Mouse (Mus musculus): ENCODE results near the gene Aldh3a1. TPM values are rescaled to one million over a fixed set of nuclear protein-coding genes. Genes with fewer than 3 reads are reported as not detected.

Aldh3a1 gene
- polyA plus RNA-seq, 1 experiment from 2014 or later = 3.4 TPM

GRCm38 (mm10) chr11:61234174-61234573 is 26.8 kb downstream of the Aldh3a1 start:
- WGBS = 12% methylated on average over 5 of the region's 5 CpGs
- Histone ChIP-seq H3K4me1 (replicated peaks; ENCODE audit: control insufficient read depth, insufficient read depth) (no peaks in the 10 kb centered on the region), H3K36me3 (ENCODE audit: control insufficient read depth, insufficient read depth, low read length) (no peaks in the 10 kb centered on the region), H3K9me3 (ENCODE audit: control insufficient read depth, low read length) (no peaks in the 10 kb centered on the region), H3K9ac (ENCODE audit: low read length) (no peak overlapping the region), H3K27ac (replicated peaks) (no peak overlapping the region), H3K4me2 (replicated peaks; ENCODE audit: low read depth) (no peak overlapping the region), H3K27me3 (ENCODE audit: control insufficient read depth, insufficient read depth, low read length) (no peaks in the 10 kb centered on the region), H3K4me3 (ENCODE audit: low read depth, low read length) (no peak overlapping the region)
- no peak for DNase-seq (ENCODE audit: low spot score)
- ATAC-seq (ENCODE audit: low FRiP score, low TSS enrichment) = no peak
- TF ChIP-seq EP300 (optimal IDR thresholded peaks at IDR 0.05) (no peak), CTCF (IDR thresholded peaks at IDR 0.05; ENCODE audit: low read depth) (no peak)

GRCm38 (mm10) chr11:61236015-61236414 is 28.7 kb downstream of the Aldh3a1 start:
- DNase-seq (ENCODE audit: low spot score) (peak; percentile 46), ATAC-seq (ENCODE audit: low FRiP score, low TSS enrichment) (peak; percentile 81)
- H3K4me3 ChIP-seq (ENCODE audit: low read depth, low read length) = no peak overlapping the region

GRCm38 (mm10) chr11:61244406-61244805 is 37.1 kb downstream of the Aldh3a1 start:
- Histone ChIP-seq H3K4me3 (ENCODE audit: low read depth, low read length) (no peak overlapping the region), H3K4me1 (replicated peaks; ENCODE audit: control insufficient read depth, insufficient read depth) (no peaks in the 10 kb centered on the region), H3K9me3 (ENCODE audit: control insufficient read depth, low read length) (no peaks in the 10 kb centered on the region), H3K9ac (ENCODE audit: low read length) (no peak overlapping the region), H3K36me3 (ENCODE audit: control insufficient read depth, insufficient read depth, low read length) (peaks cover 11% of the 10 kb centered on the region; the same call in 1 of the 2 replicates), H3K27ac (replicated peaks) (no peak overlapping the region), H3K4me2 (replicated peaks; ENCODE audit: low read depth) (no peak overlapping the region), H3K27me3 (ENCODE audit: control insufficient read depth, insufficient read depth, low read length) (no peaks in the 10 kb centered on the region)
- 82% methylated on average over 7 of the region's 7 CpGs for WGBS
- TF ChIP-seq EP300 (optimal IDR thresholded peaks at IDR 0.05) (no peak), CTCF (IDR thresholded peaks at IDR 0.05; ENCODE audit: low read depth) (no peak)
- DNase-seq (ENCODE audit: low spot score) (no peak), ATAC-seq (ENCODE audit: low FRiP score, low TSS enrichment) (no peak)

More at GRCm38 (mm10) chr11:61236015-61236414, 28.7 kb downstream of the Aldh3a1 start:
- Histone ChIP-seq H3K9ac (ENCODE audit: low read length) (no peak overlapping the region), H3K9me3 (ENCODE audit: control insufficient read depth, low read length) (no peaks in the 10 kb centered on the region), H3K36me3 (ENCODE audit: control insufficient read depth, insufficient read depth, low read length) (no peaks in the 10 kb centered on the region), H3K27ac (replicated peaks) (no peak overlapping the region), H3K4me2 (replicated peaks; ENCODE audit: low read depth) (no peak overlapping the region), H3K4me1 (replicated peaks; ENCODE audit: control insufficient read depth, insufficient read depth) (no peaks in the 10 kb centered on the region), H3K27me3 (ENCODE audit: control insufficient read depth, insufficient read depth, low read length) (no peaks in the 10 kb centered on the region)
- TF ChIP-seq CTCF (IDR thresholded peaks at IDR 0.05; ENCODE audit: low read depth) (no peak), EP300 (optimal IDR thresholded peaks at IDR 0.05) (no peak)
- WGBS = 68% methylated on average over 3 of the region's 3 CpGs

- no peak for TF ChIP-seq EP300 (optimal IDR thresholded peaks at IDR 0.05)
- no peak for TF ChIP-seq CTCF (IDR thresholded peaks at IDR 0.05; ENCODE audit: low read depth)
- Histone ChIP-seq H3K4me3 (ENCODE audit: low read depth, low read length) (no peak overlapping the region), H3K4me2 (replicated peaks; ENCODE audit: low read depth) (no peak overlapping the region), H3K27me3 (ENCODE audit: control insufficient read depth, insufficient read depth, low read length) (no peaks in the 10 kb centered on the region), H3K9me3 (ENCODE audit: control insufficient read depth, low read length) (no peaks in the 10 kb centered on the region), H3K36me3 (ENCODE audit: control insufficient read depth, insufficient read depth, low read length) (peaks cover 25% of the 10 kb centered on the region), H3K9ac (ENCODE audit: low read length) (no peak overlapping the region), H3K4me1 (replicated peaks; ENCODE audit: control insufficient read depth, insufficient read depth) (no peaks in the 10 kb centered on the region), H3K27ac (replicated peaks) (no peak overlapping the region)
- no peak for ATAC-seq (ENCODE audit: low FRiP score, low TSS enrichment)
- WGBS = 84% methylated on average over 10 of the region's 10 CpGs
- DNase-seq (ENCODE audit: low spot score) = no peak
These were observed 44.4 kb downstream of the Aldh3a1 start for GRCm38 (mm10) chr11:61251741-61252140.

- Histone ChIP-seq H3K27ac (replicated peaks) (no peak overlapping the region), H3K27me3 (ENCODE audit: control insufficient read depth, insufficient read depth, low read length) (no peaks in the 10 kb centered on the region), H3K36me3 (ENCODE audit: control insufficient read depth, insufficient read depth, low read length) (peaks cover 26% of the 10 kb centered on the region), H3K9me3 (ENCODE audit: control insufficient read depth, low read length) (no peaks in the 10 kb centered on the region), H3K9ac (ENCODE audit: low read length) (no peak overlapping the region), H3K4me1 (replicated peaks; ENCODE audit: control insufficient read depth, insufficient read depth) (no peaks in the 10 kb centered on the region), H3K4me3 (ENCODE audit: low read depth, low read length) (no peak overlapping the region), H3K4me2 (replicated peaks; ENCODE audit: low read depth) (no peak overlapping the region)
- ATAC-seq (ENCODE audit: low FRiP score, low TSS enrichment) (no peak), DNase-seq (ENCODE audit: low spot score) (no peak)
- WGBS = 94% methylated on average over 12 of the region's 12 CpGs
- no peak for TF ChIP-seq EP300 (optimal IDR thresholded peaks at IDR 0.05)
- no peak for TF ChIP-seq CTCF (IDR thresholded peaks at IDR 0.05; ENCODE audit: low read depth)
These were observed 45.5 kb downstream of the Aldh3a1 start for GRCm38 (mm10) chr11:61252807-61253206.

GRCm38 (mm10) chr11:61259106-61259505 is 51.8 kb downstream of the Aldh3a1 start:
- WGBS = 90% methylated on average over 6 of the region's 6 CpGs
- Histone ChIP-seq H3K27ac (replicated peaks) (no peak overlapping the region), H3K4me2 (replicated peaks; ENCODE audit: low read depth) (no peak overlapping the region), H3K9me3 (ENCODE audit: control insufficient read depth, low read length) (no peaks in the 10 kb centered on the region), H3K4me3 (ENCODE audit: low read depth, low read length) (no peak overlapping the region), H3K9ac (ENCODE audit: low read length) (no peak overlapping the region), H3K27me3 (ENCODE audit: control insufficient read depth, insufficient read depth, low read length) (no peaks in the 10 kb centered on the region), H3K36me3 (ENCODE audit: control insufficient read depth, insufficient read depth, low read length) (peaks cover 31% of the 10 kb centered on the region), H3K4me1 (replicated peaks; ENCODE audit: control insufficient read depth, insufficient read depth) (no peaks in the 10 kb centered on the region)
- TF ChIP-seq CTCF (IDR thresholded peaks at IDR 0.05; ENCODE audit: low read depth) = no peak
- no peak for TF ChIP-seq EP300 (optimal IDR thresholded peaks at IDR 0.05)
- ATAC-seq (ENCODE audit: low FRiP score, low TSS enrichment) (no peak), DNase-seq (ENCODE audit: low spot score) (no peak)
